Mouse (Mus musculus) adrenal gland, adult 2 months (tissue): ENCODE data around the gene Dffa. TPM values are rescaled to one million over a fixed set of nuclear protein-coding genes. Genes with fewer than 3 reads are reported as not detected.
"Not testable (repeated sequence)": the region's sequence is repeated elsewhere in the genome, so short reads cannot be mapped to it uniquely, and the experiment has no call there.

Source experiments
- DNase-seq: peaks from one replicate; pipeline ENCODE4 v3.0.0; 2021
- polyA plus RNA-seq: library from polyadenylated mRNA; depleted of rRNA; stranded (reverse); fragments of >200 nt; gene quantifications from 2 replicates; pipeline ENCODE4 v1.2.3, GENCODE M21; 2012
- total RNA-seq, 2 experiments: library from RNA; stranded (reverse); gene quantifications; 2 replicates each; pipeline ENCODE4 v1.2.3; 2021

Dffa gene
- total and polyA plus RNA-seq, 3 experiments = 9.8 to 26.1 (median 19.2) TPM

DNA sequence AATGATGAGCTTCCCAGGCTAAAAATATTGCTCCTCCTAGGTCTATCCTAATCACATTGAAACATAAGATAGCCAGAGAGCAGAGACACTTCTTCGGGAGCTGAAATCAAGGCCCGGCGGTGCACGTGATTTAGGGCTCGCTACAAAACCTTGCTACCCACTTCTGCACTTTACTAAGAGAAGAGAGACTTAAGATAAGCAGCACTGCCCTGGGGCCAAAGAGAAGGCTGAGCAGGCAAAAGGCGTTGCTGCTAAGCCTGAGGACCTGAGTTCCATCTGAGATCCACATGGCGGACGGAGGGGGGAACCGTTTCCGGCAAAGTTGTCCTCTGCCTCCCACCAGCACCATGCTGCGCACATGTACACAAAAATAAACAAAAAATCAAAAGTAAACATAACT lies 5.4 kb upstream of the Dffa start:
- no peak for DNase-seq

DNA sequence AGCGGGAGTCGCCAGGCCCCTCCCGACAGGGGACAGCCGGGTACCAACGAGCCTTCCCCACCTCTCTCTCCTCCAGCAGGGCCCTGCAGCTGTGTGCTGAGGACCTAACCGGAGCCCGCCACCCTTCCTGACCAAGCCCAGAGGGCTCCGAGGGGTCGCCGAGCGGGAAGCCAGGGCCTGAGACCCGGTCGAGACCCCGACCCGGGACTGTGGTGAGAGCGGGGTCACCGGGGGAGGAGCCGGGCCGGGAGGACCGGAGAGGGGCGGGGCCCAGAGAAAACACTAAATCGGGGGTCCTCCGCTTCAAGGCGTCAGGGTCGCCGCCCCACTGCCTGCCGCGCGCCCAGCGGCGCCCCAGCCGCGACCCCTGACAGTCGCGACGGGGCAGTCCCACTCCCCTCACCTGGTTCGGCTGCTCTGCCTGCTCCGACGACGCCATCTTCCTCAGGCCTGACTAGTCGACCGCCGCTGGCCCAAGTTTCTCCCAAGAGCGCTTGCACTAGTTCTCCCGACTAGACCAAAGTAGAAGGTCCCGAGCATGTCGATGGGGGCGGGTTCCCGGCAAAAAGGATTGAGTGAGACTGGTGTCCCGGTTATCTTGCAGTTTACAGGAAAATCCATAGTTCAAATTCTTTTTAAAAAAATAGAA lies 4.5 kb upstream of the Dffa start, which contains the start of gene Pex14:
Gene Pex14, minus strand, starts transcription at position 508 of the 649 bp plus-strand sequence.
- peak; percentile 95 for DNase-seq

GRCm38 (mm10) chr4:149100449-149100848 lies 3.5 kb upstream of the Dffa start:
- not testable (repeated sequence) for DNase-seq

- DNase-seq = no peak
Measured at GRCm38 (mm10) chr4:149101456-149101855, 2.5 kb upstream of the Dffa start.

- not testable (repeated sequence) for DNase-seq
Measured at GRCm38 (mm10) chr4:149119978-149120562, 16.1 kb downstream of the Dffa start.

- no peak for DNase-seq
Measured at GRCm38 (mm10) chr4:149123432-149123831, 19.5 kb downstream of the Dffa start.

- DNase-seq = no peak
Measured at GRCm38 (mm10) chr4:149125341-149126114, 21.6 kb downstream of the Dffa start.

DNA sequence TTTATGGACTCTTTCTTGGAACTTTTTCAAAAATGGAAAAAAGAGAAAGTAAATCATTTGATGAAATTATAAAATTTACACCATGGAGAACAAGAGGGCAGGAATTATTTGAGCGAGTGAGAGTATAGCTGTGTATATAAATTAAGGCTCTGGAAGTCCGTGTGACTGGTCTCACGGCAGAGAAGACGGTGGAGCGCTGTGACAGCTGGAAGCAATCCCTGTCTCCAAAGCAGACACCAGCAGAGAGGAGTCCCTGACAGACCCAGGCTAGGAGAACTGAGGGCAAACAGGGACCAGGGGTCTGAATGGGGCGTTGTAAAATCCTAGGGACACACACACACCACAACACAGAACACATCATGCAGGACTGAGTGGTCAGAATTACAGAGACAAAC lies 22.2 kb downstream of the Dffa start:
- no peak for DNase-seq

DNA sequence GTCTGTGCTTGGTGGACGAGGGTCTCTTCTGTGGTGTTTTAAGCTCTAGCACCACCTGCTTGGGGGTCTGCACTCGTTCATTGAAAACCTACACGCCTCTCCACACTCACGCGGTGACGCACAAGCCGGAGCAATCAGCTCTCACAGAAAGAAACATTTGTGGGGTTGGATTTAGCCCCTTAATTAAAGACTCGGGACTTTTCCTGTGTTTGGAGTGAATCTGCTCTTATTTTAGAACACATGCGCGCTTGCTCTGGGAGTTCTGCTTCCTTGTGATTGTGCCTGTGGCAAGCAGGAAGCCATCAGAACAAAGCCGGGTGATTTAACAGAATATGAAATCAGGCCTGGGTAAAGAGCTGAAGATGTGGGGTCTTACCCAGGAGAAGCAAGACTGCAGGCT lies 22.7 kb downstream of the Dffa start, which contains the start of gene Cort:
Gene Cort, minus strand, starts transcription at position 101 of the 400 bp plus-strand sequence.
- no peak for DNase-seq

- no peak for DNase-seq
Measured at GRCm38 (mm10) chr4:149128467-149128866, 24.5 kb downstream of the Dffa start.

DNA sequence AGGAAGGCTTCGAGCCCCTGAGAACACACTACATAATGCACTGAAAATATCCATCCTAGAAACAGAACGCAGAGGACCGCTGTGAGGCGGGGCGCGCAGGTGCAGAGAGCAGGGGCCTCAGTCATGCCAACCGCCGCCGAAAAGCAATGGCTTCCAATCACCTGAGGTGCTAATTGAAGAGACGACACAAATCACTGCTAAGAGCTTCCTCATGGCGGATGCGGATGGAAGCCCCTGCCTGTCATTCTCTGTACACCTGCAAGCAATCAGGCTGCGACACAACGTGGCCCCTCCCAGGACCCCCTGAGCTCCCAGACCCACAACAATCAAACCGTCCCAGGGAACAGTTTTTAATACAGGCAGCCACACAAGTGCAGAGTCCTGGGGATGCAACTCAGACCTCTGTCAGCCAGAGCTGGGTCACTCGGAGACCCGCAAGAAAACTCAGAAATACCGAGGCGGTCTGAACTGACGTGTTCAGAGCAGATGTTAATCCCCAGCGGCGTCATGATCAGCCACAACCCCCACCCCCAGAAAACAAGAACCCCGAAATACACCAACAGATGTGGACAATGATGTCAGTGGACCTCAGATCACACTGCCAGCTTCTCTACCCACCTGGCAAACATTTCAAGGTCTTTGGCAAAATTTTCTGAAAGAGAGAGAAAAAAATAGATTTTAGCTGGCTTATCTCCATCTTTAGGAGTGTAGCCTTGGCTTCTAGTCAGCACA lies 27.2 kb downstream of the Dffa start:
- DNase-seq = no peak

- no peak for DNase-seq
Measured at GRCm38 (mm10) chr4:149131789-149132565, 28.0 kb downstream of the Dffa start.

GRCm38 (mm10) chr4:149133395-149133794 lies 29.4 kb downstream of the Dffa start:
- no peak for DNase-seq

- DNase-seq = no peak
Measured at GRCm38 (mm10) chr4:149136116-149136850, 32.3 kb downstream of the Dffa start.

DNA sequence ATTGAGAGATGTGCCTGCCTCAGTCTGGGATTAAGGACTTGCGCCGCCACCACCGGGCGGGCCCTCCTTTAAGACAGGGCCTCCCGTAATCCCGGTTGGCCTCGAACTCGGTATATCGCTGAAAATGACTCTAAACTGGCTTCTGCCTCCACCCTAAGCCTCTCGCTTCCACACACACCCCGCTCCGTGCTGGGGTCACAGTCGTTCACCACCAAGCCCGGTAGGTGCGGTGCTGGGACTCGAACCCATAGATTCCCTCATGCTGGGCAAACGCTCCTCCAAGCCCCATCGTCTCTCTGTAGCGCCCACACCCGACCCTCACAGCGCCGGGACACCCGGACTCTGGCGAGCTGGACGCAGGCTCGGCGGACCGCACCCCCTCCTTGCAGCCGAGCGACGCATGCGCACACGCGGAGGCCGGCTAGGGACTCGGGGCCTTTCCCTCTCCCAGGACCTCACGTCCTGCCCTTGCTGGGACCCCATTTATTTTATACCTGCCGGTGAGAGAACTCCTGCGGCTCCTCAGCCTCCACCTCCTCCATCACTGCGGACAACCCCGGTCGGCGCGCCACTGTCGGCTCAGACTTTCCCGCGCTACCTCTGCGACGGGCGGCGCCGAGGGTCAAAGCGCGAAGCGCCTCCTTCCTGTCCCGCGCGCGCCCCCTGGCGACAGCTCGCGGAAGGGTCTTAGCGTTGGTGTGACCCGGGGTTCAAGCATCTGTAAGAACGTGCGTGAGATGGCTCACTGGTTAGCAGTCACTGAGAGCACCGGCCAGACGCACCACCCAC lies 33.2 kb downstream of the Dffa start, which contains the start of gene Cenps:
Gene Cenps, minus strand, starts transcription at position 648 of the 789 bp plus-strand sequence.
- peak; percentile 90 for DNase-seq

DNA sequence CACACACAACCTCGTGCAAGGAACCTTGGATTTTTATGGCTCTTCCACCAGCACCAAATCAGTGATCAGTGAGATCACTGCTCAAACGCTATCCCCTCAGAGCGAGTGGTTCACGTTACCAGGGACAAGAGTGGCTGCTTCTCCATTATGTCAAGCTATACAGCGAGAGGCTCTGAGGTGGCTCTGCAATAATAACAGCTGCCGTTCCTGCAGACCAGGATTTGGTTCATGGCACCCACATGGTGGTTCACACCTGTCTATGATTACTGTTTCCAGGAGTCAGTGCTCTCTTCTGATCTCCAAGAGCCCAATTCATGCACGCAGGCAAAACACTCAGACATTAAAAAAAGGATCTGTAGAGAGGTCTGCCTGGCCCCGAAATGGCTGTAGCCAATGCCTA lies 34.6 kb downstream of the Dffa start:
- DNase-seq = no peak

DNA sequence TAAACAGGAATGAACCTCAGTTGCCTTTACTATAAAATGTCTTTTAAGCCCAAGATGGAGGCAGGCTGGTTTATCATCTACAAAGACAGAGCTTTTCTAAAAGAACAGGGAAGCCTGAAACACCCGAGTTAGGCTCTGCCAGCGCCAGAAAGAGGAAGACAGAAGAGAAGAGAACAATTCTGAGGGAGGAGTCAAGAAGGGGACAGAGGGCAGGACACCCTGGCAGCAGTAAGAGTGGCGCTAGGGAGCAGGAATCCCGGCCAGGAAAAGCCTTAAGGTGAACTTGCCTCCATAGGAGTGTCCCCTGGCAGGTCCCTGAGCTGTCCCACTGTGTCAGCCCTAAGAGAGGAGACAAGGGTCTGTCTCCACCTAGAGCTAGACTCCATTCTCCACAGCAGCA lies 39.6 kb downstream of the Dffa start:
- DNase-seq = no peak

GRCm38 (mm10) chr4:149144459-149144858 lies 40.5 kb downstream of the Dffa start:
- DNase-seq = peak; percentile 85

DNA sequence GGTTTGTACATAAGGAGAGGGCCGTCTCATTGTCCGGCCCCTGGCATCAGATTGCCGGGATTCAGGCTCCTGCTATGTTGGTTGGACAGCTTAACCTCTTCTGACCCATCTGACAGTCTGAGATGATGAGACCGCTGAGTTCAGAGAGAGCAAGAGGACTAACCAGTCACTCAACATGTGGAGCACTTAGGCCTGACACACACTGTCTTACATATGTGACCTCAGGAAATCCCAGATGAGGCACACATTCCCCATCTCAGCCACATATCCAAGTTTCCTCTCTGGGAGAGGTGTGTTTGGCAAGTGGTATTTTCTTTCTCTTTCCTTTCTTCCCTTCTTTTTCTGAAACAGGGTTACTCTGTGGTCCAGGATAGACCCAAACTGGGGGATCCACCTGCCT lies 41.2 kb downstream of the Dffa start:
- no peak for DNase-seq

DNA sequence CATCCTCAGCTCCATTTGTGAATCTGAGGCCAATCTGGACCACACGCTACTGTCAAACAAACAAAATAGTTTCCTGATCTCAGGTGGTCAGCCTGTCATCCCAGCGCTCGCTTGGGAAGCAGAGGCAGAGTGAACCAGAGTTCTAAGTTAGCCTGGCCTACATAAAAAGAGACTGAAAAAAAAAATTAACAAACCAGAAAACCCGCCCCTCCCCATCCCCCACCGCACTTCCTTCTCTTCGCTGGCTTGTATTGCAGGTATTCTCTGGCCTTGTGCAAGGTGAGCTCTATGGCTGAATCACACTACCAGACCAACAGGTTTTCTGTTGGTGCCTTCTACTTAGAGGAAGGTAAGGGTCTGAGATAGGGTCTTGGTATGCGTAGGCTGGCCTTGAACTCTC lies 43.6 kb downstream of the Dffa start:
- DNase-seq = no peak
